Mouse (Mus musculus): ENCODE measurements around the gene Rnf121. TPM values are rescaled to one million over a fixed set of nuclear protein-coding genes. Genes with fewer than 3 reads are reported as not detected.

Rnf121 gene
- total RNA-seq, 1 experiment = 45.7 TPM

DNA sequence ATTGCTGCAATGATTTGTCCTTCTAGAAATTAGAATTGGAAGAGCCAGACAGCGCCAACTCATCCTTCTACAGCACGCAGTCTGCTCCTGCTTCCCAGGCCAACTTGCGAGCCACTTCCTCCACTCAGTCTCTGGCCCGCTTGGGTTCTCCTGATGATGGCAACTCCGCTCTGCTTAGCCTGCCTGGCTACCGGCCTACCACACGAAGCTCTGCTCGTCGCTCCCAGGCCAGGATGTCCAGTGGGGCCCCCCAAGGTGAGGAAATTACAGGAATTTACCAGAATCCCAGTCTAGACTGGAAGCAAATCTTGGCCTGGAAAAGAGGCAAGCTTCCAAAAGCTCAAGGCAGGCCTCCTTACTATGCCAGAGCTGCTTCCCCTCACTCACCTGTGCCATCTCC, 53.4 kb downstream of the Rnf121 start:
- in situ Hi-C loops (cut with MboI; ENCODE audit: low sequenced_read_pairs in 2 of 2, unreplicated experiment in 2 of 2) = no loop called here
- DNase-seq (ENCODE audit: low read depth, low spot score) = no peak
- TF ChIP-seq ZC3H11A (IDR thresholded peaks at IDR 0.05; ENCODE audit: borderline replicate concordance, low read depth, low read length) (no peak), HCFC1 (IDR thresholded peaks at IDR 0.05; ENCODE audit: borderline replicate concordance, insufficient read depth, low read length) (no peak), CHD2 (IDR thresholded peaks at IDR 0.05; ENCODE audit: low read depth, low read length) (no peak)

DNA sequence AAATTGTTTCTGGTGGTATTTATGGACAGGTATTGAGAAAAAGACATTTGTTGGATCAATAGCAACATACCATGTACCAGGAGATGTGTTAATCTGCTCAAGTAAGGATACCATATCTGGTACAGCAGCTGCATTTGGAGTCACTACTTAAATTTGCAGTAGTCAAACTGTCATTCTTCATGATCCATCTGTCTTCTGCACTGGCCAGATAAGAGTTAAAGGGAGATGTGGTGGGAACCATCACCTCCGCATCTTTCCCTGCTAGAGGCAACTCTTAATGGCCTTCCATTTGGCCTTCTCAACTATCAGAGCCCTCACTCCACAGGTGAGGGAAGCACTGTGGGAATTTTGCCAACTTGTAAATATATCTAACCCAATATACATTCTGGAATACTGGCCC, 58.7 kb downstream of the Rnf121 start:
- Histone ChIP-seq H3K36me3 (ENCODE audit: control insufficient read depth, insufficient read depth, low read length, poor library complexity, severe bottlenecking) (peaks cover 47% of the 10 kb centered on the region), H3K9ac (ENCODE audit: insufficient read depth, low read depth, low read length, poor library complexity, severe bottlenecking) (no peak overlapping the region), H3K9me3 (ENCODE audit: control insufficient read depth, insufficient read depth, low read depth, low read length) (no peaks in the 10 kb centered on the region), H3K27ac (ENCODE audit: insufficient read depth, low read depth, low read length, poor library complexity, severe bottlenecking) (no peak overlapping the region), H3K4me3 (ENCODE audit: insufficient read depth in 1 of 2, low read depth in 1 of 2, low read length in 2 of 2, poor library complexity in 1 of 2, severe bottlenecking in 1 of 2) (no peak overlapping the region), H3K4me1 (ENCODE audit: control insufficient read depth in 2 of 2, insufficient read depth in 2 of 2, low read length in 2 of 2, poor library complexity in 1 of 2) (peaks cover 0 to under 1% of the 10 kb centered on the region in 2 experiments; a peak in 1 of 4 replicates)
- no peak for DNase-seq (ENCODE audit: low read depth, low spot score)
- in situ Hi-C loops (cut with MboI; ENCODE audit: low sequenced_read_pairs in 2 of 2, unreplicated experiment in 2 of 2) = no loop called here
- TF ChIP-seq HCFC1 (IDR thresholded peaks at IDR 0.05; ENCODE audit: borderline replicate concordance, insufficient read depth, low read length) = no peak

More for the DNA sequence above, 53.4 kb downstream of the Rnf121 start:
- no peak overlapping the region for H3K4me3 ChIP-seq (ENCODE audit: insufficient read depth in 1 of 2, low read depth in 1 of 2, low read length in 2 of 2, poor library complexity in 1 of 2, severe bottlenecking in 1 of 2)
- no peaks in the 10 kb centered on the region for H3K9me3 ChIP-seq (ENCODE audit: control insufficient read depth, insufficient read depth, low read depth, low read length)
- no peak overlapping the region for H3K27ac ChIP-seq (ENCODE audit: insufficient read depth, low read depth, low read length, poor library complexity, severe bottlenecking)
- no peaks in the 10 kb centered on the region for H3K4me1 ChIP-seq (ENCODE audit: control insufficient read depth in 2 of 2, insufficient read depth in 2 of 2, low read length in 2 of 2, poor library complexity in 1 of 2)
- H3K9ac ChIP-seq (ENCODE audit: insufficient read depth, low read depth, low read length, poor library complexity, severe bottlenecking) = no peak overlapping the region
- H3K36me3 ChIP-seq (ENCODE audit: control insufficient read depth, insufficient read depth, low read length, poor library complexity, severe bottlenecking) = peaks cover 70% of the 10 kb centered on the region

DNA sequence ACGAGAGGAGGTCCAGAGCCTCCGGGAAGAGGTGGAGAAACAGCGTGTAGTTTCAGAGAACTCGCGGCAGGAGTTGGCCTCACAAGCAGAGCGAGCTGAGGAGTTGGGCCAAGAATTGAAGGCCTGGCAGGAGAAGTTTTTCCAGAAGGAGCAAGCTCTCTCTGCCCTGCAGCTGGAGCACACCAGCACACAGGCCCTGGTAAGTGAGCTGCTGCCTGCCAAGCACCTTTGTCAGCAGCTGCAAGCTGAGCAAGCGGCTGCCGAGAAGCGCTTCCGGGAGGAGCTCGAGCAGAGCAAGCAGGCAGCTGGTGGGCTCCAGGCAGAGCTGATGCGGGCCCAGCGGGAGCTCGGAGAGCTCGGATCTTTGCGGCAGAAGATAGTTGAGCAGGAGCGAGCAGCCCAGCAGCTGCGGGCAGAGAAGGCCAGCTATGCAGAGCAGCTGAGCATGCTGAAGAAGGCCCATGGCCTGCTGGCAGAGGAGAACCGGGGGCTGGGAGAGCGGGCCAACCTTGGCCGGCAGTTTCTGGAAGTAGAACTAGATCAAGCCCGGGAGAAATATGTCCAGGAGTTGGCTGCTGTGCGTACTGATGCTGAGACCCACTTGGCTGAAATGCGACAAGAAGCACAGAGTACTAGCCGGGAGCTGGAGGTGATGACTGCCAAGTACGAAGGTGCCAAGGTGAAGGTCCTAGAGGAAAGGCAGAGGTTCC, 64.2 kb downstream of the Rnf121 start:
- Histone ChIP-seq H3K9ac (ENCODE audit: insufficient read depth, low read depth, low read length, poor library complexity, severe bottlenecking) (peak overlapping the region; percentile 35; the same call in 1 of the 2 replicates), H3K36me3 (ENCODE audit: control insufficient read depth, insufficient read depth, low read length, poor library complexity, severe bottlenecking) (peaks cover 58% of the 10 kb centered on the region), H3K4me1 (ENCODE audit: control insufficient read depth in 2 of 2, insufficient read depth in 2 of 2, low read length in 2 of 2, poor library complexity in 1 of 2) (peaks cover 0 to 8% of the 10 kb centered on the region in 2 experiments; a peak in 1 of 4 replicates), H3K4me3 (ENCODE audit: insufficient read depth in 1 of 2, low read depth in 1 of 2, low read length in 2 of 2, poor library complexity in 1 of 2, severe bottlenecking in 1 of 2) (no peak overlapping the region), H3K9me3 (ENCODE audit: control insufficient read depth, insufficient read depth, low read depth, low read length) (no peaks in the 10 kb centered on the region), H3K27ac (ENCODE audit: insufficient read depth, low read depth, low read length, poor library complexity, severe bottlenecking) (no peak overlapping the region; the same call in 1 of the 2 replicates)
- TF ChIP-seq ZNF384 (IDR thresholded peaks at IDR 0.05; ENCODE audit: low read depth, low read length) = no peak
- TF ChIP-seq ZC3H11A (IDR thresholded peaks at IDR 0.05; ENCODE audit: borderline replicate concordance, low read depth, low read length) = no peak; the same call in 1 of the 2 replicates
- TF ChIP-seq HCFC1 (IDR thresholded peaks at IDR 0.05; ENCODE audit: borderline replicate concordance, insufficient read depth, low read length) = no peak
- no peak for TF ChIP-seq MAFK (IDR thresholded peaks at IDR 0.05; ENCODE audit: insufficient read depth, low read depth, low read length)
- TF ChIP-seq CHD2 (IDR thresholded peaks at IDR 0.05; ENCODE audit: low read depth, low read length) = no peak
- in situ Hi-C loops (cut with MboI; ENCODE audit: low sequenced_read_pairs in 2 of 2, unreplicated experiment in 2 of 2) = no loop called here
- no peak for DNase-seq (ENCODE audit: low read depth, low spot score)

DNA sequence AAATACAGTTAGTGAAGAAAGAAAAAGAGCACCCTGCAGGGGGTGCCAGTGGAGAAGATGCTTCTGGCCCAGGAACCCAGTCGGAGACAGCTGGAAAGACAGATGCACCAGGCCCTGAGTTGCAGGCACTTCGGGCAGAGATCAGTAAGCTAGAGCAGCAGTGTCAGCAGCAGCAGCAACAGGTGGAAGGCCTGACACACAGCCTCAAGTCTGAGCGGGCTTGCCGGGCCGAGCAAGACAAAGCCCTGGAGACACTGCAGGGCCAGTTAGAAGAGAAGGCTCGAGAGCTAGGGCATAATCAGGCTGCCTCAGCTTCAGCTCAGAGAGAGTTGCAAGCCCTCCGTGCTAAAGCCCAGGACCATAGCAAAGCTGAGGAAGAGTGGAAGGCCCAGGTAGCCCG, 65.0 kb downstream of the Rnf121 start:
- no peak for DNase-seq (ENCODE audit: low read depth, low spot score)
- H3K9me3 ChIP-seq (ENCODE audit: control insufficient read depth, insufficient read depth, low read depth, low read length) = no peaks in the 10 kb centered on the region
- H3K4me3 ChIP-seq (ENCODE audit: insufficient read depth in 1 of 2, low read depth in 1 of 2, low read length in 2 of 2, poor library complexity in 1 of 2, severe bottlenecking in 1 of 2) = no peak overlapping the region
- no peak overlapping the region for H3K9ac ChIP-seq (ENCODE audit: insufficient read depth, low read depth, low read length, poor library complexity, severe bottlenecking)
- no peak overlapping the region for H3K27ac ChIP-seq (ENCODE audit: insufficient read depth, low read depth, low read length, poor library complexity, severe bottlenecking)
- peaks cover 0 to 8% of the 10 kb centered on the region in 2 experiments; a peak in 1 of 4 replicates for H3K4me1 ChIP-seq (ENCODE audit: control insufficient read depth in 2 of 2, insufficient read depth in 2 of 2, low read length in 2 of 2, poor library complexity in 1 of 2)
- in situ Hi-C loops (cut with MboI; ENCODE audit: low sequenced_read_pairs in 2 of 2, unreplicated experiment in 2 of 2) = no loop called here
- TF ChIP-seq ZC3H11A (IDR thresholded peaks at IDR 0.05; ENCODE audit: borderline replicate concordance, low read depth, low read length) (no peak), ZNF384 (IDR thresholded peaks at IDR 0.05; ENCODE audit: low read depth, low read length) (no peak), CHD2 (IDR thresholded peaks at IDR 0.05; ENCODE audit: low read depth, low read length) (no peak), HCFC1 (IDR thresholded peaks at IDR 0.05; ENCODE audit: borderline replicate concordance, insufficient read depth, low read length) (no peak), MAFK (IDR thresholded peaks at IDR 0.05; ENCODE audit: insufficient read depth, low read depth, low read length) (no peak)
- H3K36me3 ChIP-seq (ENCODE audit: control insufficient read depth, insufficient read depth, low read length, poor library complexity, severe bottlenecking) = peaks cover 61% of the 10 kb centered on the region

All from ES-E14 (cell line).